Mouse (Mus musculus): ENCODE results near the gene Toe1.
A peak's percentile ranks its signal among the peaks of the same experiment; 100 is the strongest.

Toe1 gene

GRCm38 (mm10) chr4:116794273-116794672 is 13.2 kb downstream of the Toe1 start:
- DNase-seq (ENCODE audit: low spot score in 2 of 2): no peak

- no peak for DNase-seq (ENCODE audit: low spot score in 2 of 2)
Measured at GRCm38 (mm10) chr4:116792453-116792852, 15.0 kb downstream of the Toe1 start.

- DNase-seq (ENCODE audit: low spot score in 2 of 2): peak; percentile 63 to 87
Measured at GRCm38 (mm10) chr4:116788956-116789355, 18.5 kb downstream of the Toe1 start.

GRCm38 (mm10) chr4:116787985-116788760 is 19.3 kb downstream of the Toe1 start:
- no peak for DNase-seq (ENCODE audit: low spot score in 2 of 2)

- no peak for DNase-seq (ENCODE audit: low spot score in 2 of 2)
Measured at GRCm38 (mm10) chr4:116786587-116786986, 20.9 kb downstream of the Toe1 start.

GRCm38 (mm10) chr4:116782171-116782570 is 25.3 kb downstream of the Toe1 start:
- no peak for DNase-seq (ENCODE audit: low spot score in 2 of 2)

- DNase-seq (ENCODE audit: low spot score in 2 of 2): no peak
Measured at GRCm38 (mm10) chr4:116781366-116781765, 26.1 kb downstream of the Toe1 start.

- DNase-seq (ENCODE audit: low spot score in 2 of 2): no peak
Measured at GRCm38 (mm10) chr4:116780541-116780940, 26.9 kb downstream of the Toe1 start.

GRCm38 (mm10) chr4:116777079-116777478 is 30.4 kb downstream of the Toe1 start:
- DNase-seq (ENCODE audit: low spot score in 2 of 2): no peak

GRCm38 (mm10) chr4:116776391-116776790 is 31.0 kb downstream of the Toe1 start:
- no peak for DNase-seq (ENCODE audit: low spot score in 2 of 2)

GRCm38 (mm10) chr4:116769060-116769459 is 38.4 kb downstream of the Toe1 start:
- no peak for DNase-seq (ENCODE audit: low spot score in 2 of 2)

- DNase-seq (ENCODE audit: low spot score in 2 of 2): no peak
Measured at GRCm38 (mm10) chr4:116768510-116768909, 38.9 kb downstream of the Toe1 start.

- no peak for DNase-seq (ENCODE audit: low spot score in 2 of 2)
Measured at GRCm38 (mm10) chr4:116764001-116764400, 43.4 kb downstream of the Toe1 start.

- DNase-seq (ENCODE audit: low spot score in 2 of 2): no peak
Measured at GRCm38 (mm10) chr4:116761914-116762313, 45.5 kb downstream of the Toe1 start.

- DNase-seq (ENCODE audit: low spot score in 2 of 2): no peak
Measured at GRCm38 (mm10) chr4:116749750-116750149, 57.7 kb downstream of the Toe1 start.
